Mouse (Mus musculus) spleen, postnatal 36 days (tissue): ENCODE measurements around the gene Snrpf.
"Not testable (repeated sequence)": the region's sequence is repeated elsewhere in the genome, so short reads cannot be mapped to it uniquely, and the experiment has no call there.

Experiments
- DNase-seq, 2 experiments: peaks; one replicate each; pipeline ENCODE4 v3.0.0; 2022; ENCODE audit warnings: low spot score in 2 of 2, mixed read lengths in 1 of 2

Gene Snrpf

DNA sequence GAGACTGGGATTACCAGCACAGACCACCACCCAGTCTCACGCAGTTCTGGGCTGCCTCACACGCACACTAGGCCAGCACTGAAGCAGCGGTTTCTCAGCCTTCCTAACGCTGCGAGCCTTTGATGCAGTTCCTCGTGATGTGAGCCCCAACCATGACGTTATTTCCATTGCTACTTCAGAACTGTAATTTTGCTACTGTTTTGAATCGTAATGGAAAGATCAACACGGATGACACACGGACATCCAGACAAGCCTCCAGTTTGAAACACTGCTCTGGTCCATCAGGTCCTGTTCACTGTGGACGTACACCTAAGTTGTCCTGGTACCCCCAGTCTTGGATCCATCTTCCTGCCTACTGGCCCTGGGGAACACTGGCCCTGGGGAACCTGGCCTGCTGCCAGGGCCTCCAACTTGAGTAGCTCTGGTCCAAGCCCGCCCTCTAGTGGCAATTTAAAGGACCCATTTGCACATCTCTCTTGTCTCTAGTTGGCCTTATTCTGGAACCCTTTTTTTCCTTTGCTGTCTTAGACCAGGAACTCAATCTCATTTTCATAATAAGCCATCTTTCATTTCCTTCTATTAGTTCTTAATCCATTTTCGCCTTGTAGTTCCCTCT is 12.1 kb downstream of the Snrpf start:
- peak; percentile 41 to 58 for DNase-seq

DNA sequence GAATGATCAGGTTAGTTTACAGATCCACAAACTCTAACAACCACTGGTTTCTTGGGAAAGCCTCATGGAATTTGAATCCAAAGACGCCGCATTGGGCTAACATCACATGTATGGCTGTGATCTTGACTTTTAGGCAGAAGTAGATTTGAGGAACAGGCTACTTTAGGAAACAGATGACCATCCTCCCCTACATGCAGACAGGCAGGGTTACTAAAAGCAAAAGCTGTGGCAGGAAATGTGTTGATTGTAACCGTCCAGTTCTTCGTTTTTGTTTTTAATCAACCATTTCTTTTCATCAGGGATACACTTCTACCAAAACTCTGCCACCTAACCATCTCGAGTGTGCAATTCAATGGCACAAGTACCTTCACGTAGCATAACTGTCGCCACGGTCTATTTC is 13.5 kb downstream of the Snrpf start:
- no peak for DNase-seq

DNA sequence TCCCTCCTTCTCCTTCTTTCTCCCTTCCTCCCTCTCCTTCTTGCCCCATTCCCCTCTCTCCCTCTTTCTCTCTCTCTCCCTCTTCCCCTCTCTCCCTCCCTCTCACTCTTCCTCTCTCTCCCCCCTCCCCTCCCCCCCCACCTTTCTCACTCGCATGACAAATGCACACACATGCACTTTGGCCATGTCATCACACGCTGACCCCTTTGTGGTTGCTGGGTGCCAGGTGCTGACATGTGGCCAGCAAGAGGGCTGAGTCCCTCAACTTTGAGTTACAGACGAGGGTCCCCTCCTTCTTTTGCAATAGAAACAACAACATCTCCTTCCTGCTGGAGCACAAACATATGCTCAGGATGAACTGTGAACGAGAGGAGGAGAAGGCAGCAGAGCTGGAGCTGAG is 14.5 kb downstream of the Snrpf start:
- DNase-seq: no peak

DNA sequence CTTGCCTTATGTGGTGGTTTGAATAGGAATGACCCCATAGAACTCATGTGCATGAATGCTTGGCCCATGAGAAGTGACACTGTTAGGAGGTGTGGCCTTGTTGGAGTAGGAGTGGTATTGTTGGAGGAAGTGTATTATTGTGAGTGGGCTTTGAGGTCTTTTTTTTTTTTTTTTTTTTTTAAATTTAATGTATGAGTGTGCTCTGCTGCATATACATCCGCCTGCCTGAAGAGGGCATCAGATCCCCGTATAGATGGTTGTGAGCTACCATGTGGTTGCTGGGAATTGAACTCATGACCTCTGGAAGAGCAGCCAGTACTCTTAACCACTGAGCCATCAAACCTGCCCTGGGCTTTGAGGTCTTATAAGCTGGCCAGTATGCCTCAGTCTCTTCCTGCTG is 17.3 kb downstream of the Snrpf start:
- no peak for DNase-seq

DNA sequence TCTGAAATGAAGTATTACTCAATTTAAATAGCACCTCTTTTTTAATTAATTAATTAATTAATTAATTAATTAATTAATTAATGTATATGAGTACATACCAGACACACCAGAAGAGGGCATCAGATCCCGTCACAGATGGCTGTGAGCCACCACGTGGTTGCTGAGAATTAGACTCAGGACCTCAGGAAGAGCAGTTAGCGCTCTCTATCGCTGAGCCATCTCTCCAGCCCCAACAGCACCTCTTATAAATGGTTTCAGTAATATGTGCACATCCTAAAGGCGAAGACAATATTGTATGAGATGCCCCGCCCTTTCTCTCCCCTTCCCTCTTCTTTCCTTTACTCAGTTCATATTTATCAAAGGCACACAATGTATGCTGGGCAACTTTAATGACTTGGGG is 20.8 kb downstream of the Snrpf start:
- no peak for DNase-seq

DNA sequence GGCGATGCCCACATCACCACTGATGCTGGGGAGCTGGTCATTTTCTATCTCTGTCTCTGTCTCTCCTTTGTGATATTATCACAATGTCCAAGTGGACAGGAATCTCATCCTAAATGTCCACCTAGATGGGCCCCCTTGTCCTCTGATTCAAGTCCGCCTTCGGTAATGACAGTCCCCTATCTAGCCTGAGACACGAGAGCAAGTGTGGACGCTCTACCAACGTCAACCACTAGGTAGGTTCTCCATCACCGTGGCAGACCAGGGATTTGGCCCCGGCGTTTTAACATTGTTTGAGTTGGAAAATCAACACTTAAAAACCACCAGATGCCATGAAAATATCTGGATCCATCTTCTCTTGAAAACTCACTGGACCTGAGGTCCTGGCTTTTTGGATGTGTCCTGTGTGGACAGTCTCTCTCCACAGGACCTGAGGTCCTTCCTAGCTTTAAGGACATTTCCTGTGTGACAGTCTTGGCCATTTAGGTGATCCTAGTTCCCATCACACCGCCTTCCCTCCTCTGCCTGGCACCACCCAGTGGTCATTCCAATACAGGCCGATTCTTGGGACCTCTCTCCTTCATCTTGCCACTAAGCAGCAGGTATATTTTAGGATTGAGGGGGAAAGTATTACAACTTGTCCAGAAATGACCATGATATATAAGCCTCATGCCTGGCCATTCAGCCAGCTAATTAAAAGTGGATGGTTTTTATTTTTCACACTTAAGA is 21.5 kb downstream of the Snrpf start:
- DNase-seq: no peak

DNA sequence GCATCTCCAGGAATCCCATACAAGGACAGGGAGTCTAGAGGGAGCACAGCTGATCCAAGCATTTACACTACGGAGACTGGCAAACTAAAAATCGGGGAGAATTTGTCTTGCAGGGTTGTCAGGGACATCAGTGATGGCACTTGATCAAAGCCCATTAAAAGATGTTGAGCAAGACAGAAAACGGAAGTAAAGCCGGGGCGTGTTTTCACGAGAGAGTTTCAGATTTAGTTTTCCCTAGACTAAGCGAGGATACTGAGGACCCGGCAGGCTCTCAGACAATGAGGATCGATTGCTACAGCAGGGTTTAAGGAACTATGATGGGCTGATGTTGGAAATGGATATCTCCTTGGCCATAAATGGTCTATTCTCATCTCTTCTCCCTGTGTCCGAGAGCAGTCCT is 22.4 kb downstream of the Snrpf start:
- DNase-seq: no peak

DNA sequence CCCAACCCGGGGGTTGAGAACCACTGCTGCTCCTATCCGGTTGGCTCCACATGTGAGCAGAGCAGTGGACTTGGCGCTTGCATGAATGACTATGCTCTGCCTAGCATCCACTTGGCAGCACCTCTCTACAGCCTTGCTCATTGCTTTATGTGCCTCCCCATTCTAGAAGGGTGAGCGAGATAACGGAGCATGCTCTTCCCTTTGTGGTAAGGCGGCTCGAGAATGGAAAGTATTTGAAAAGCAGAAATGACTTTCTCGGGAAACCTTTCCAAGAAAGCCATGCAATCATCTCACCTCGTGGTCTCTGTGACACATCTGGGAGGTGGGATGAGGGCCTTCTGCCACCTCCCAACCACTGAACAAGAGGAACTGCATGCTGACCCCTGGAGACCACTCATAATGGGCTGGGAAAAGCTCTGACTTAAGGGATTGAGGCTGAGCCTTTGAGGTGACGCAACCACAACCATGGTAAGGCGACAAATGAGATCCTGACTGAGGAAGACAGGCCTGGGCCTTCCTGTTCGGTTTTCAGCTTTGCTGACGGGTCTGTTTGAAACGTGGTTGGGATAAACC is 24.9 kb downstream of the Snrpf start:
- no peak for DNase-seq

DNA sequence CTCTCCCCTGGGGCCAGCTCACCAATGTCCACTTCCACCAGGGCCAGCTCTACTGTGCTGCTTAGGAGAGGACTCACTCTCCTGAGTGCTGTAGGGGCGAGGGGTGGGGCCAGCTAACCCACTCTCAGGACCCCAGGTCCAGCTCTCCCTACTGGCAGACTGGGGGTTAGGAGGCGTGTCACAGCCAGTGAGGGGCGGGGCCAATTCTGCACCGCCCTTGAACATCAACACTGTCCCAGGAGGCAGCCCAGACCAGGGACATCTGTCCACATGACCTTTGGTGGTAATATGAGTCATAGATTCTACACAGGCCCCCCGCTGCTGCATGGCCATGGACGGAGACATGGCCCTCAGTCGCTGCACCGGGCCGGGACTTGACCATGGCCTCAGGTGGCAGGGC is 29.7 kb downstream of the Snrpf start:
- DNase-seq: no peak

DNA sequence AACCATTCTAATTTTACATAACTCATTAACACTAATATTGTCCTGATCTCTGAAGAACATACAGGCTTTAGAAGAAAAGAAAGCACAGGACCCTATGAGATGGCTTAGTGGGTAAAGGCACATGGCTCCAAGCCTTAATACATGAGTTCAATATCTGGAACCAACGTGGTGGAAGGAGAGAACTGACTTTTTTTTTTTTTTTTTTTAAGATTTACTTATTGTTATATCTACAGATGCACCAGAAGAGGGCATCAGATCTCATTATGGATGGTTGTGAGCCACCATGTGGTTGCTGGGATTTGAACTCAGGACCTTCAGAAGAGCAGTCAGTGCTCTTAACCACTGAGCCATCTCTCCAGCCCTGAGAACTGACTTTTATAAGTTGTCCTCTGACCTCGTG is 31.5 kb downstream of the Snrpf start:
- not testable (repeated sequence) for DNase-seq

DNA sequence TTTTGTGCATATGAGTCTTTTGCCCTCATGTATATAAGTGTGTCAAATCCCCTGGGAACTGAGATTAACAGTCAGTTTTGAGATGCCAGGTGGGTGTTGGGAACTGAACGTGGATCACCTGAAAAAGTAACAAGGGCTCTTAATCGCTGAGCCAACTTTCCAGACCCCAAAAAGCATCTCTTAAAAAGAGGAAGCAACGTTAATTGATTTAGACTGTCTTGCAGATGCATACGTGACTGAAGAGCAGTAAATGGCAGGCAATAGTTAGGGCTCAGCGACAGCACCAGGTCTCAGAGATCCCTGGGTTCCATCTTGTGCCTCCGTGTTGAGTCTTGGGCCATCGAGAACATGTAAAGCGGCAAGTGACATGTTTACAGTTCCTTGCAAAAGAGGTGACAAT is 36.9 kb downstream of the Snrpf start:
- no peak for DNase-seq

DNA sequence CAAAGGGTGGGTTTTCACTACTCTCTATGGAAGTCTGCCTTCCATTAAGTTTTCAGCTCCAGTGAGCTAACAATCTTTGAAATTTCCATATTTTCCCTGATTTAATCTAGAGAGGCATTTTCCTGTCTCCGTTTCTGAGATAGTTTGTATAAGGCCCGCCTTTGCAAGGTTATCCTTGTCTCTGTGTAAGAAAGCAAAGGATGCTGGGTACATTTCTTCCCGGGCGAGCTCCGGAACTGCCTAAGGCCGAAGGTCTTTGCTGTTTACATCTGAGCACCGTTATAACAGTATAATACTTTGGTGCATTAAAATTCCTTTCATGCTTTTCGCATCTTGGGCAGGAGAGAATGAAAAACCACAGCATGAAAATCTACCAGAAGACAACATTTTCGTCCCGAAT is 39.7 kb downstream of the Snrpf start:
- no peak for DNase-seq

DNA sequence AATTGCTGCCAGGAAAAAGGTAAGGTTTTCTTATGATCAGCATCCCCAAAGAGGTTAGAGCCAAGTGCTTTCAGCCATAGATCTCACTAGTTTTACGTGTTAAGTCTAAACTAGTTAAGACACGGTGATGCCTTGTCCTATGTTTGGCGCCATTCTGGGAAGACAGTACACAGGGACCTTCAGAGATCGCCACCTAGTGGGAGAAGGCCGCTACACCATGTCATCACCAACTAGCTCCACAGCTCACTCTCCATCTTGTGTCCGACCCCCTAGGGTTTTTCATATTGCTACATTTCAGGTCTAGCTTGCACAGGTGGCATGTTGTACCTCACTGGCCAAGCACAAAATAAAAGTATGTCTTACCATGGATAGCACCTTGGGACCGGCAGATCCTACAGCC is 40.5 kb downstream of the Snrpf start:
- peak; percentile 52 to 67 for DNase-seq

DNA sequence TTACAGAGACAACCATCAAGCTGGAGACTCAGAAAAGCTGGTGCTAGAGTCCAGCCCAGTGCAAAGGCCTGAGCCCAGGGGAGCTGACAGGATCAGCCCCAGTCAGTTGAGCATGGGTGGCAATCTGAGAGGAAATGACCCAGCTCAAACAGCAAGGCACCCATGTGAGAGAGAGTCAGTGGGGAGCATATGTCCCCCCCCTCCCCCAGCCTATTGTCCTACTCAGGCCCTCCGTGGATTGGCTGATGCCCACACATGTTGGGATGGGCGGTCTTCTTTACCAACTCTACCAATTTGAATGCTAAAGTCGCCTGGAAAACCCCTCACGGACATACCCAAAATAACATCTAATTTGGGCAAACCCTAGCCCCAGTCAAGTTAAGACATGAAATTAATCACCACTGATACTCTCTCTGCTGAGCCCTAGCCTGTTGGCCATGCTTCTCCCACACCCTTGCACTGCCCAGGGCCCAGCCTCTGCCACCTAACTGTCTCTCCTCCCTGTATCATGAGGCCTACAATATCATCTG is 41.7 kb downstream of the Snrpf start:
- DNase-seq: no peak

DNA sequence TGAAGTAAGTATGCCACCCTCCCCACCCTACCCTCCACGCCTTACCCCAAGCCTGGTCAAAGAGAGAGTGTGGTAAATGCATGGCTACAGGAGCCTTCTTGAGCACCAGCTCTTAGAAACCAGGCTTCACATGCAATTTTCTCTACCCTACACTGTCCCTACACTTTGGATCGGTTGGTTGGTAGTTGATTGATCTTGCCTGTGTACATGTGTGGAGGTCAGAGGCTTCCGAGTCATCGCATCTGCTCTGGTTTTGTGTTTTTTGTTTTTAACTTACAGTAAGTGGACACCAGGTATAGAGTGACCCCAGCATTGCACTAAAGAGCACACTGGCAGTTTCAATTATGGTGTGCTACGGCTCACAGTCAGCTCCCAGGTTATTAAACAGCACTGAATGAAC is 45.3 kb downstream of the Snrpf start:
- DNase-seq: no peak

DNA sequence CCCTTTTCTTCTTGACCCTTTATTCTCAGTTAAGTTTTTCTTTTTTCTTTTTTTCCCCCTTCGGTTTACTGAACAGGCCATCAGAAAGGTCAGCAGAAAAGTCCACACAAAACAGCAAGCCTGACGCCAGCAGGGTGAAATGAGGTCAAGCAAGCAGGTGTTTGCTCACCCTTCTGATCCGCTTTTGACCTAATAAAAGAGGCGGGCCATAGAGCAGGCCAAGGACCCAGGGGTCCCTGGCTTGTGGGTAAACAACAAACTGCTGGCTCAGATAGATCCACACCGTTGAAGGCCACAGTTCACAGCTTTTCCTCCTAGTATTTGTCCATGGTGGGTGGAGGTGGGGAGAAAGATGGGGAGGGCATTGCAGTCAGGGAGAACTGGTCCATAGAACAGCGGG is 46.3 kb downstream of the Snrpf start:
- DNase-seq: no peak

DNA sequence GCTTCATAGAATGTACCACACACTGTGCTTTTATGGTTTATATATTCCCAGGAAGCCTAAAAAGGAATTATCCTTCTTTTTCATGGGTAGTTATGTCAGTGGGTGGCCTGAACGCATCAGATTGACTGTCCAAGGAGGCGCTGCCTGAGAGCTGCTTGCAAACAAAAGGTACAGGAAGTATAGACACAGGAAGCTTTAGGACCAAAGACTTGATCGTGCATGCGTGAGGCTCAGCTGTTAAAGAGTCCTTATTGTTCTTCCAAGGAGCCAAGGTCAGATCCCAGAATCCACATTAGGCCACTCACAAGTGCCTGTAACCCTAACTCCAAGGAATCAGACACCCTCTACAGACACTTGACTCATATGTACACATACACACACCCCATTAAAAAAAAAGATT is 47.1 kb downstream of the Snrpf start:
- DNase-seq: no peak

DNA sequence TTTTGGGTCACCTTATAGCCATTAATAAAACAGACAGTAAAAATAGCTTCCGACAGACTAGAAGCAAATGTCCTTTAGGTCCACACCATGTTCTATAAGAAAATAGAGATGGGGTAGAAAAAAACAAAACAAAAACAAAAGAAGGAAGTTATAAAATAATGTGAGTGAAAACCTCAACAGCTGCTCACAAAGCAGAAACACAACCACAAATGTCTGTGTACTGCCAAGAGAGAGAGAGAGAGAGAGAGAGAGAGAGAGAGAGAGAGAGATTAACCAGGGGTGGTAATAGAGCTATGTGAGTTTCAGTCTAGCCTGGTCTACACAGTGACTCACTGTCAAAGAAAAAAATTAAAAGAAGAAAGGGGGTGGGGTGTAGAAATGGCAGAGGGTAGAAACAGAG is 47.9 kb downstream of the Snrpf start:
- no peak for DNase-seq

DNA sequence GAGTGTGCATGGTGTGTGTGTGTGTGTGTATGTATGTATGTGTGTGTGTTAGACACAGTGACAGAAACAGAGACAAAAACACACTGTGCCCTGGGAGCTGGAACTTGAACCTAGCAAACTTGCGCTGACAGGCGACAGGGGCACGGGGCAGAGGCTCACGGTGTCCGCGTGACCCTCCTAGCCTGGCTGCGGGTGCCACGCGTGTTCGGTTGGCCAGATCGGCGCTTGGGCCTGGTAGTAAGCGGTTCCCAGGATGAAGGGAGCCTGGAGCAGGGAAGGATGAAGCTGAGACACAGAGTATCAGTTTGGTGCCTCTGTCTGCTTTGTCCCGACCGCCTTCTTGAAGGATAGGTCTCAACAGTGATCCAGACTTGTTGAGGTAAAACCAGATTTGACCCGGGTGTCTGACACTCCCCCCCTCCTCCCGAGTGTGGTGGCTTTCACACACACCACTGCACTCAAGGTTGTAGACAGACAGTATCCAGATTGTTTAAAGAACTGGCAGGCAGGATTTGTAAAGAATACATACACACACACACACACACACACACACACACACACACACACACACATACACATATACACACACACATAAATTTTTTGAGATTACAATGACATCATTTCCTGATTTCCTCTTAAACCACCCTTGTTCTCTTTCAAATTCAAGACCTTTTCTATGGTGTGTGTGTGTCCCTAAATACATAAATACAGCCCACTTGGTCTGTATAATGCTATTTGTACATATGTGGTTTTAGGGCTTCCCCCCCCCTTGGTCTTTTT is 48.9 kb downstream of the Snrpf start, which contains the start of gene Ccdc38:
TSS of gene Ccdc38 (plus strand) at position 202 of the 780 bp plus-strand sequence.
- peak in 1 of 2 experiments; percentile 22 for DNase-seq

DNA sequence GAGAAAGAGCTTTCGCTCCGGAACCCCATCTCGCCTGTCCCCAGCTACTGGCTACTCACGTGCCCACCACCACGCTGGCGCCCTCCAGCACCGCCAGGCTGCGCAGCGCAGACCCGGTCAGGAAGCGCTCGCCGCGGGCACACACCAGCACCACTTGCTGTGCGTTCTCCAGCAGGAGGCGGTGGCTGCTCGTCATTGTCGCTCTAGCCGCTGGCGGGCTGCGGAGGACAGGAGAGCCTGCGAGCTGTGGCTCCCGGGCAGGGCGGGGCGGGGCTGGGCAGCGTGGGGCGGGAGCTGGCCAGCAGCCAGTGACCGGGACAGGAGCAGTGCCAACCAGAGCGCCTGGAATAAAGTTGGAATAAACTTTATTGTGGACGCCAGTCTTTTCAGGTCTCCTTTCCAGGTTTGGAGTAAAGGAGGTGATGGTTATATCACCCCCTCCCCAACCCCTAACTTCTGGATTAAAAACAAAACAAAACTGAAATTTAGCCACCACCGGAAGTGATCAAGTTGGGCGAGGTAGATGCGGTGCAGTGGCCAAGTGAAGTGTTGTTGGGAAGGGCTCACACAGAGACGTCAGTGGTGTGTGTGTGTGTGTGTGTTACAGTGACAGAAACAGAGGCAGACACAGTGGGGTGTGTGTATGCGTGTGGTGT is 49.6 kb downstream of the Snrpf start, which contains the start of gene Amdhd1:
TSS of gene Amdhd1 (minus strand) at position 259 of the 656 bp plus-strand sequence.
- peak; percentile 86 for DNase-seq

DNA sequence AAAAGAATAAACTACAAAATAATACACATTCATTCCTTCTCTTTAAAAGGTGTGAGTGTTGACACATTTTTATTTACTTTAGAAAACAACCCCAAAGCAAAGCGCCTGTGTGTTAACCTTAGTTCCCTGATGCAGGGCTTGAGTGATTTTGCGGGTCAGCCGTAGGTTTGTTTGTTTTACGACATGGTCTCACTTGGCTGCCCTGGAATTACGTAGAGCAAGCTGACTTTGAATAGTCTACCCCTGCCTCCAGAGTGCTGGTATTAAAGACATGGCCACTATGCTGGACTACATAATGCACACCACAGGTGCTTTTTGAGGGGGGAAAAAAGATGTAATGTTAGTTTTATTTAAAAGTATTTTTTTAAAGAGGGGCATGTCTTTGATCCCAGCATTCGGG is 50.7 kb downstream of the Snrpf start:
- no peak for DNase-seq

DNA sequence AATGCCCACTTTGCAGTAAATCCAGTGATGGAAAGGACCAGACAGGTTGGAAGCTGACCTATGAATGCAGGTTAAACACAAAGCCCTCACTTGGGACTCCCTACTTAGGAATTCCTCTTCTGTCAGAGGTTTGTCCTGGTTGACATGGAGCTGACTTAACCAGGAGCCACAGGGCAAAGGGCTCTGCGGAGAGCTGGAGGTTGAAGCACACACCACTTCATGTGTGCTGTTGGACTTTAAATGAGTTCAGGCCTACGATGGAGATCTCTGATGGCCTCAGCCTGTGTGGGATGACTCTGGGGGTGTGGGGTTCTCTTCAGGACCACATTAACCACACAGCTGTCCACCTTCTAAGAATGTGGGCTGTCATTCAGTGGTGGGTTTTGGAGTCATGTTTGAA is 51.2 kb downstream of the Snrpf start:
- DNase-seq: no peak
